Mouse (Mus musculus) brain, adult 2 months (tissue): ENCODE data around the gene H2afx.
"Not testable (repeated sequence)": the region's sequence is repeated elsewhere in the genome, so short reads cannot be mapped to it uniquely, and the experiment has no call there.

ENCODE experiments used
- DNase-seq: peaks from one replicate; pipeline ENCODE4 v3.0.0; 2011; ENCODE audit warnings: low read depth, low spot score

The H2afx gene

GRCm38 (mm10) chr9:44318076-44318825 is 16.2 kb upstream of the H2afx start:
- no peak for DNase-seq

DNA sequence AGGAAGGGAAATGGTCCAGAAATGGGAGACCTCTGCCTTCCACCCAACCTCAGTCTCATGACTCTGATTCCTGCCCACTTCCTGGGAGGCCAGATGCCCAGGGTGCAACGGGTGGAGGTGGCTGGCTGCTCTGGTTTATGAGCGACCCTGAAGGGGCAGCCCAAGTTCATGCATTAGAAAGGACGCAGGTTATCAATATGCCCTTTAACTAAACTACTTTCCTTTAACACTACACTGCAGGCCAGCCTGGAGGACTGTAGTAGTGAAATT is 15.7 kb upstream of the H2afx start:
- no peak for DNase-seq

- peak; percentile 37 for DNase-seq
Observed at GRCm38 (mm10) chr9:44319105-44319886, 15.2 kb upstream of the H2afx start.

GRCm38 (mm10) chr9:44319887-44320798 is 14.4 kb upstream of the H2afx start, which contains the start of gene C2cd2l:
TSS of gene C2cd2l (minus strand) at chr9:44320285.
- peak; percentile 99 for DNase-seq

DNA sequence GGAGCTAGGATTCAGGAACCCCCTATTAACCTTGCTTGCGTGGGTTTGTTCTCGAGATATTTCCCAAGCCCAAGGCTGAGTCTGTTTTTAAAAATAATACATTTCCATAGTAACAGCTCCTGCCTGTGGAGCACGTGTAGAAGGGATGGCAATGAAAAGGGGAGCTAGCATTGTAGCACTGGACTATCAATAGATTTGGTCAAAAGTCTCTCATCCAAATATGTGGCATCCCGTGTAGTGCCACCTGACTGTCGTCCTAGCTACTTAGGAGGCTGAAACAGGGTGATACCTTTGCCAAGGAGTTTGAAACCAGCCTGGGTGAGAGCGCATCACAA is 13.7 kb upstream of the H2afx start:
- peak; percentile 78 for DNase-seq

- DNase-seq, result not testable (repeated sequence)
Observed at GRCm38 (mm10) chr9:44323656-44324055, 10.8 kb upstream of the H2afx start.

DNA sequence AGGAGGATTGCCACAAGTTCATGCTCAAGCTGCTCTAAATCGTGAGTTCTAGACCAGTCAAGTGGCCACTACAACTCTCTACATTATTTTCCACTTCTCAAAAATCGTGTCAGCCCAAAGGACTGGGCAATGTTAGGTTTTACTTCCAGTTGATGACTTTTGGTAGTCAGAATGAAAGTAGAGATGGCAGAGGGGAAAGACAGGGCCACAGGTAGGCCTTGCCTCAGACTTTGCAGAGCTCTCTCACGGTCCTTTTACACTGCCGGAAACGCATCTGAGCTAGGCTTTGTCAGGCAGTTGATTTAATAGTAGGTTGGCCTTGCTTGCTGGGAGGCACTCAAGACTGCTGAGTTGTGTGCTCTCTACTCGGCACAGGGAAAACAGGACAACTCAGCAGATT is 10.3 kb upstream of the H2afx start:
- DNase-seq, result no peak

DNA sequence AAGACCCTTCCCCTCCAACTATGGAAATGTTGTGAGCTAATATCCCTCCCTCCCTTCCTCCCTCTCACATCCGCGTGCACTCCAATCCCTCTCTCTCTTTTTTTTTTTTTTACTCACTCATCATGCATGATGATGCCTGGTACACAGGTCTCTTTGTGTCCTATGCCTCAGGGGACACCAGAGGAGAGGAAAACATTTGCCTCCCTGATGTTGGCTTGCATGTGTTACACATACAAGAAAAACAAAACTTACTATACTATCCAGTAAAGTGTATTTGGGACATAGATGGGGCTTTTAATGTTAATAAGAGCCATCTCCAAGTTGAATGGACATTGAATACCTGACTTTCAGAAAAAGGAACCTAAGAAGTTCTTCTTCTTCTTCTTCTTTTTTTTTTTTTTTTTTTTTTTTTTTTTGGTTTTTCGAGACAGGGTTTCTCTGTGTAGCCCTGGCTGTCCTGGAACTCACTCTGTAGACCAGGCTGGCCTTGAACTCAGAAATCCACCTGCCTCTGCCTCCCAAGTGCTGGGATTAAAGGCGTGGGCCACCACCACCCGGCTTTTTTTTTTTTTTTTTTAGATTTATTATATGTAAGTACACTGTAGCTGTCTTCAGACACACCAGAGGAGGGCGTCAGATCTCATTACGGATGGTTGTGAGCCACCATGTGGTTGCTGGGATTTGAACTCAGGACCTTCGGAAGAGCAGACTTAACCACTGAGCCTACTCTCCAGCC is 9.3 kb upstream of the H2afx start:
- DNase-seq, result not testable (repeated sequence)

- no peak for DNase-seq
Observed at GRCm38 (mm10) chr9:44325768-44326370, 8.6 kb upstream of the H2afx start, which contains the start of gene Dpagt1. TSS of gene Dpagt1 (plus strand) at chr9:44326019.

DNA sequence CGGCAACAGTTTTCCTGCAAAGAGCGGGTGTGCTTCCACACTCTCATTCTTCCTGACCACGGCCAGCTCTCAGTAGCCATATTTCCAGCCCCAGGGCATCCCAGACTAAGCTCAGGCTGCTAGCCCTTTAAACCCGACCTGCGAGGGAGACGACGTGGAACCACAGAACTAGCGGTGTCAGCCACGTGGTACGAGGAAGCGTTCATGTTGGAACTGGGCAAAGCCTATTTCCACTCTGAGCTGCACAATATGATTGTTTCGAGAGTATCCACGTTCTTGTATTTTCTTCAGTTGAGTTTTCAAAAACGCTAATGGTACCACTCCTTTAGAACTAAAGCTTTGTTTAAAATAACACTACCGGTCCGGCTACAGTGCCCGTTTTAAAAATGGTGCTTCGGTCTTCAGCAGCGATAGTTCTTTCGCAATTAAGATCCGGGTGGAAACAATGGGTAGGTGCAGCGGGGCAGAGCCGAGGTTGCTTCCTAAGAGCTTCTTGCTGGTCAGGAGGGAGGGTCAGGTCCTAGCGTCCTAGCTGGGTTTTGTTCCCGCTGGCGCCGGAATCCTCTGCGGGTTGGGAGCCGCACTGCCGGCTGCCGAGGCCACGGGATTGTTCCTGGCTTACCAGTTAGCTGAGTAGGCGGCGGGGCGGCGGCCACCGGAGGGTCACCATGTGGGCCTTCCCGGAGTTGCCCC is 8.0 kb upstream of the H2afx start:
- DNase-seq, result peak; percentile 97

DNA sequence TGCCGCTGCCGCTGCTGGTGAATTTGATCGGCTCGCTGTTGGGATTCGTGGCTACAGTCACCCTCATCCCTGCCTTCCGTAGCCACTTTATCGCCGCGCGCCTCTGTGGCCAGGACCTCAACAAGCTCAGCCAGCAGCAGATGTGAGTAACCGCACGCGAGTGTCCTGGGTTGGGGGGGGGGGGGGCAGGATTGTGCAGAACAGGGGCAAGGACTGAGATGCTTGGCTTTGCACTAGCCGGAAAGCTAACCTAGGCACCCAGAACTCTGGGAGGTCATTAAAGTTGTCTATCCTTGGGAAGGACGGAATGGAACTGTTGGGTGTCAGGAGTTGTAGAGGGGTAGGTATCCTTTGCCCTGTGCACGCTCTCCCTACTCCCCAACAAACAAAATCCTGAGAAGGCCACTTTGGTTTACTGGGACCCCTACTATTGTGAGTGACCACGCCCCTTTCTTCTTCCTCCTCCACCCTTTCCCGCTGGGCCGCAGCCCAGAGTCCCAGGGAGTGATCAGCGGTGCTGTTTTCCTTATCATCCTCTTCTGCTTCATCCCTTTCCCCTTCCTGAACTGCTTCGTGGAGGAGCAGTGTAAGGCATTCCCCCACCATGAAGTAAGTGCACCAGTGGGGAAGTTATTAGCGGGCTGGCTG is 7.3 kb upstream of the H2afx start:
- DNase-seq, result no peak

DNA sequence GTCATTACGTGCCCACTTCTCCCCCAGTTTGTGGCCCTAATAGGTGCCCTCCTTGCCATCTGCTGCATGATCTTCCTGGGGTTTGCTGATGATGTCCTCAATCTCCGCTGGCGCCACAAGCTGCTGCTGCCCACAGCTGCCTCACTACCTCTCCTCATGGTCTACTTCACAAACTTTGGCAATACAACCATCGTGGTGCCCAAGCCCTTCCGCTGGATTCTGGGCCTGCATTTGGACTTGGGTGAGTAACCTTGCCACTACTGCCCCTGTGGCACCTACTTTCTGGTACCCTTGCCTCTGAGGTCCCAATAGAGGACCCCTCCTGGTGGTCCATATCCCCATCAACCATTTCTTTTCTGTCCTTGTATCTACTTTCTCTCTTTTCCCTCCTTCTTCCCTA is 6.6 kb upstream of the H2afx start:
- DNase-seq, result no peak

DNA sequence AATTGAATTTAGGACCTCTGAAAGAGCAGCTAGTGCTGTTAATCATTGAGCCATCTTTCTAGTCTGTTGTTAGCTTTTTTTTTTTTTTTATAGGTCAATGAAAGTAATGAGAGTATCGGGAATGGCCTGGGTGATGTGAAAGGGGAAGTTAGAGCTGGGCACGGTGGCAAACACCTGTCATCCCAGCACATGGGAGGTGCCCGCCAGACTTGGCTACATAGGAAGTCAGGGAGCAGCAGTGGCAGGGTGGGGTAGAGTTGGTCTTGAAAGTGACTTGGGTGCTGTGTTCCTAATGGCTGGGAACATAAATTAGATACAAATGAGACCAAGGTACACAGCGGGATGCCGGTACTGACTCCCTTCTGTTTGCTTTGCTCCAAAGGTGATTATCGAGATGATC is 3.8 kb upstream of the H2afx start:
- no peak for DNase-seq

DNA sequence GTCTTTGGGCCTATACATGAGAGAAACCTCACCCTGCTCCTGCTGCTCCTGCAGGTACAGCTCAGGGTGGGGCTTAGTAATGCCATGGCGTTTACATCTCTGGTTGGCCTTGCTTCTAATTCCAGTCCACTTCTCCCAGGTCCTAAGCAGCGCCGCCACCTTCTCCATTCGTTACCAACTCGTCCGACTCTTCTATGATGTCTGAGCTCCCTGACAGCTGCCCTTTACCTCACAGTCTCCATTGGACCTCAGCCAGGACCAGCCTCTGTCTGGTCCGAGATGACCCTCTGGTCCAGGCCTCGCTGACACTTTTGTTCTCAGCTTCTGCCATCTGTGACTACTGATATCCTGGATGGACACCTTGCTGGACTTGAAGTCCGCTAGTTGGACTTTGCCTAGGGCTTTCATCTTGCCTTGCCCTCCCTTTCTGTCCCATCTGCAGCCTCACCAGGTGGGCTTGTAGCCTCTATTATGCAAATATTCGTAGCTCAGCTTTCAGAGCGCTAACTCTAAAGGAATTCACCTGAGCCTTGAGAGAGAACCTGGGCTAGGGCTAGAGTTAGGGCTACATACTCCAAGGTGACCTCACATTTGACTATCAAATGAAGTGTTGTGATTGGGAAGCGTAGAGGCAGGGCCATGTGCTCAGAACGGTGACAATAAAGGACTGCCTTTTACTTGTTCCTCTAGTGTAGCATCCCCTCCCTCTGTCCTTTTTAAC is 1.4 kb upstream of the H2afx start:
- DNase-seq, result no peak

DNA sequence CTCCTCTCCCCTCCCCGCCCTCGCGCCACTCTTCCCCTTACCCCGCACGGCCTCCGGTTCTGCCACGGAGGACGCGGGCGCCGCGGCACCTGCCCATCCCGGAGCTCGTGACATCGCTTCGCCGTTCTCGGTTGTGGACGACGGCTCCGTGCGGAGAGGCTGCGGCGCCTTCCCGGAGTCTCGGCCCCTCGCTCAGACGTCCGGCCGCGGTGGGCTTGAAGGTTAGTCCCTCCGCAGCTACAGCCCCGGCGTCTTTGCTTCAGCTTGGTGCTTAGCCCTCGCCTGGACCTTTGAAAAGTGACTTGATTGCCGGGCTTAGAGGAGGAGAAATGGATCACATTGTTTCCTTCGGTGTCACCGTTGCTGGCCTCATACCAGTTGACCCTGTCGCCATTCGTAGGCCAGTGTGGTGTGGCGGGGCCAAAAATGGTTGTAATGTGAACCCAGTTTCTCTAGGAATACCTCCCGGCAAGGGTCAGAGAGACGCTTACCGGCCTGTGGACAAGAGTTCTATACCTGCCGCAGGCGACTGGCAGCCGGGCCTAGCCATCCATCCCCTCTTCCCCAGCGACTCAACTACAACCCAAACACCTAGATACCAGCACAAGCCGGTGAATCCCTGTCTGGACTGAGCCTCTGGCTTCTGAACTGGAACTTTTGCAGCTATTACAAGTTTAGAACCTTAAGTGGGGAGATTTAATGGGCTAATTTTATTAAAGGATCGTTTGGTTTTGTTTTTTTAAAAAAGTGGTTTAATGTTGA is 1.0 kb downstream of the H2afx start:
- peak; percentile 23 for DNase-seq

GRCm38 (mm10) chr9:44336093-44336406 is 1.6 kb downstream of the H2afx start:
- peak; percentile 34 for DNase-seq

DNA sequence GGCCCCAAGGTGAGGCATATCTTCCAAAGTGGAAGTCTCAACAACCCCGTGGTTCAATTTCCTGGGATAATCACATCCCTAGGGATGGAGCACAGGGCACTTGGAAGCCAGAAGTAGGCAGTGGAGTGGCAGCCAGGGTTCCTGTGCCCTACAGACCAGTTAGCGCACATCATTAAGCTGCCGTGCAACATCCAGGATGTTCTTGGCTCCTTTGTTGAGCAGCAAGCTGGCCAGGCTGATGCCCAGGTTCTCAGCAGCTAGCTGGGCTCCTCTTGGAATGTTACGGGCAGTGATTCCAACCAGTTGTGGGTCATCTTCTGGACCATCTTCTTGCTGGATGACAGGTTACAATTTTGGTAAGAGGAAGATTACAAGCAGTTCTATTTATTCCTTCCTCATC is 2.0 kb downstream of the H2afx start:
- not testable (repeated sequence) for DNase-seq

GRCm38 (mm10) chr9:44336964-44337363 is 2.5 kb downstream of the H2afx start:
- DNase-seq, result no peak
